Mouse (Mus musculus) adrenal gland, adult 2 months (tissue): Measurements from ENCODE around the gene Hoxa5. TPM values are rescaled to one million over a fixed set of nuclear protein-coding genes. Genes with fewer than 3 reads are reported as not detected.

Experiments used
- DNase-seq: peaks from one replicate; pipeline ENCODE4 v3.0.0; 2021
- long read RNA-seq: library from polyadenylated mRNA; stranded (forward); transcript quantifications from one replicate; pipeline ENCODE4 v2.0.0, GENCODE M21; 2021
- polyA plus RNA-seq: library from polyadenylated mRNA; depleted of rRNA; stranded (reverse); fragments of >200 nt; gene quantifications from 2 replicates; pipeline ENCODE4 v1.2.3, GENCODE M21; 2012; rRNA removed
- total RNA-seq, 2 experiments: library from RNA; stranded (reverse); gene quantifications; 2 replicates each; pipeline ENCODE4 v1.2.3; 2021

Gene Hoxa5
- total RNA-seq (10 to 100 TPM; 13.6 to 22.8 TPM), polyA plus RNA-seq (12.9 and 16.3 TPM in 2 replicates)
- long read RNA-seq, transcript Hoxa5-201 (2 exons, 1,877 nt), result major isoform, 15 of 16 reads
- long read RNA-seq, partial matches to known transcripts, result 0 of 16 reads
- long read RNA-seq, other reads (novel, unspliced or antisense), result 1 of 16 reads

DNA sequence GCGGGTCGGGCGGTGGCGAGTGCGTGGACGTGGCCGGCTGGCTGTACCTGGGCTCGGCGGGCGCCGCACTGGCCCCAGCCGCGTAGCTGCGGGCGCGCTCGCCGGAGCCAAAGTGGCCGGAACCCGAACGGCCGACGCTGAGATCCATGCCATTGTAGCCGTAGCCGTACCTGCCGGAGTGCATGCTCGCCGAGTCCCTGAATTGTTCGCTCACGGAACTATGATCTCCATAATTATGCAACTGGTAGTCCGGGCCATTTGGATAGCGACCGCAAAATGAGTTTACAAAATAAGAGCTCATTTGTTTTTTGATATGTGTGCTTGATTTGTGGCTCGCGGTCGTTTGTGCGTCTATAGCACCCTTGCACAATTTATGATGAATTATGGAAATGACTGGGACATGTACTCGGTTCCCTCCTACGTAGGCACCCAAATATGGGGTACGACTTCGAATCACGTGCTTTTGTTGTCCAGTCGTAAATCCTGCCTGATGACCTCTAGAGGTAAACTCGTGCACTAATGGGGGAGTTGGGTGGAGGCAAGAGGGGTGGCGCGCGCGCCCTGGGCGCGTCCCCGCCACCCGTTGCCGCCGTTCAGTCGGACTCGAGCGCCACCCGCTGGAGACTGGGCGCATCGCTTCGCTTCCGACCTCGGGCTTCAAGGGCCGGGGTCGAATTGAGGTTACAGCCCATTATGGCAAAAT lies at the start of gene Hoxa5:
Gene Hoxa5 (minus strand): TSS at position 538 of the 703 bp plus-strand sequence.
- DNase-seq, result peak; percentile 92

DNA sequence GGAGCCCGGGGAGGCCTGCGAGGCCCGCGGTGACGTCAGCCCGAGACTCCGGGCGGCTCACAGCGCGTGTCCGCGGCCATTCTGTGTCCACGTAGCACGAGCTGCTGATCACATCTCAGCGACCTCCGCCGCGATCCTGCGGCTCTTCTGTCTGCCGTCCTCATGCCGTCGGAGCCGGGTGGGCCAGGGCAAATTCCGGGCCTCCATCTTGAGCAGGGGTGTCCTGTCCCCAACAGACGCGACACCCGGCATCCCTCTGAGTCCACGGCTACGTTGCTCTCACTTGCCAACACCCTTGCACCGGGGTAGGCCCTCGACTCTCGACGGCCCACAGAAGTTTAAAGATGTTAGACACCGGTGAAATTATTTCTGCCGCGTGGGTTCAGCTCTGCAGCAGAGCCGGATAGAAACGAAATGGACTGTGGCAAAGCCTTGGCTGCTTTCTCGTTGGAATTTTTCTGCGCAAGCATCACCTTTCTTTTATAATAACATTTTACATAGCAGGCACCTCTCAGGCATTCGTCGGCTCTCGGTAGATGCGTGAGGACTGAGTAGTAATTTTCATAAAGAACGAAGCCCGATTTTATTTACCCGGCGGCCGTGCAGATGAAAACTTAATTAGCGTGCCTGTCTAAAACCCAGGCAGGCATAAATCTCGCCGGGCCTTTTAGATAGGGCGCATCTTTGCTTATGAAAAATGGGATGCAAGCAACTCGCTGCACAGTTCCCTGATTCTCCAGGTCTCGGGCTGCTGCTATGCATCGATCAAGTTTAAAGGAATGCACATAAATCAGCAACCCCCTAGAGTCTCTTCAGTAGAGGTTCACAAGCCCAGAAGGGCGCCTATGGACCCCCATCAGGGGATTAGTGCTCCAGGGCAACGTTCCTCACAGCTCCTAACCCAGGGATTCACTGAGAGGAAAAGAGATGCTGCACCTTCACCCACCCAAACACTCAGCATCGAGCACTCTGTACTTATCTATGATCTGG lies 49.4 kb upstream of the Hoxa5 start:
- DNase-seq, result no peak

DNA sequence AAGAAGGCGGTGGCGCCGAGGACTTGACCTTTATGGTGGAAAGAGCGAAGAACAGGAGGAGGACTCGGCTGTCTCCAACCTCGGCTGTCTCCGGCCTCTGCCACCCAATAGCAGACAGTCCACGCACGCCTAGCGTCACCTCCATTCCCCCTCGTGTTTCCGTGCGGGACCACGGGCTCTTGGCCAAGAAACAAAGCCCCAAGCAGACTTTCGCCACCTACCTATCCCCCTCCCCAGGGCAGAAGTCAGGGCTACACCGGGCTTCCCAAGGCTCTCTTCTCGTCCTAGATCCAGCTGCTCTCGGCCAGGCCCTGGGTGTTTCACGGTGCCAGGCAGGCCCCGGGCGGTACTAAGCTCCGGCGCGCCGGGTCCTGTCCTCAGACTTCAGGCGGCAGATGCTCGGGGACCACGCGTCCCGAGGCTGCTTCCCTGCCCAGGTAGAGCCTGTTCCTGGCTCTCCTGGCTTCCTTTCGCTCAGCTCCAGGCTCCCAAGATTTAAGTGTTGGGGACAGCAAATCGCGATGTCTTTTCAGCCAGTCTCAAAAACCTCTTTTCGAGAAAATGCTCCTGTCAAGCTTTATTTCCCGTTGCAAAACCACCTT lies 48.5 kb upstream of the Hoxa5 start:
- DNase-seq, result no peak

DNA sequence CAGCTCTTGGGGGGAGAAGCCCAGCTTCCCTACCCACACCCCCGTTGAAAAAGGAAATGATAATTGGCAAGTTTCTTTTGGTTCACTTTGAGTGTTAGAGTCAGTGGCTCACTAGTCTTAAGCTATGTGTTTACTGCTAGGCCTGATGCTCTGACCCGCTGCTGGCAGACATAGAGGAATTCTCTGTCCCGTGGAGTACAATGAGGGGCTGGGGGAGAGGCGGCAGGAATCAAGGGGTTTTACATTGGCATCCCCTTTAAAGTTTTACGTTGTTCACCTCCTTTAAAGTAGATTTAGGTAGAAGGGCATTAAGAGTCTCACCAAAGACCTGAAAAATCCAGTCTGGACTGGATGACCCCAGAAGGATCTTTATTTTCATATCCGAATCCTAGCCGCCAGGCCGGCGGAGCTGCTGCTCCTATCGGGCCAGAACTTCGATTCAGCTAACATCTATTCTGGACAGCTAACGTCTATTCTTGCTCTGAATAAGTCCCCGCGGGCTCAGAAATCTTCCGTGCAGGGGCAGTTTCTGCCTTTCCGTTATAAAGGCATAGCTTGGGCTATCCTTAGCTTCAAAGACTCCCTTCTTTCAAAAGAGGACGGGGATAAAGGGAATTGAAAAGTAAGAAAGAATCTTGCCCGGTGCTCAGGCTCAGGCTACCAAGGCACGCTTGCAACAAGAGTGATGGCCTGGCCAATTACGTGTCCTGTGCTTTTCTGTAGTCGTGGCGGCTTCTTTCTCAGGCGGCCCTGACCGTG lies 47.8 kb upstream of the Hoxa5 start:
- no peak for DNase-seq

DNA sequence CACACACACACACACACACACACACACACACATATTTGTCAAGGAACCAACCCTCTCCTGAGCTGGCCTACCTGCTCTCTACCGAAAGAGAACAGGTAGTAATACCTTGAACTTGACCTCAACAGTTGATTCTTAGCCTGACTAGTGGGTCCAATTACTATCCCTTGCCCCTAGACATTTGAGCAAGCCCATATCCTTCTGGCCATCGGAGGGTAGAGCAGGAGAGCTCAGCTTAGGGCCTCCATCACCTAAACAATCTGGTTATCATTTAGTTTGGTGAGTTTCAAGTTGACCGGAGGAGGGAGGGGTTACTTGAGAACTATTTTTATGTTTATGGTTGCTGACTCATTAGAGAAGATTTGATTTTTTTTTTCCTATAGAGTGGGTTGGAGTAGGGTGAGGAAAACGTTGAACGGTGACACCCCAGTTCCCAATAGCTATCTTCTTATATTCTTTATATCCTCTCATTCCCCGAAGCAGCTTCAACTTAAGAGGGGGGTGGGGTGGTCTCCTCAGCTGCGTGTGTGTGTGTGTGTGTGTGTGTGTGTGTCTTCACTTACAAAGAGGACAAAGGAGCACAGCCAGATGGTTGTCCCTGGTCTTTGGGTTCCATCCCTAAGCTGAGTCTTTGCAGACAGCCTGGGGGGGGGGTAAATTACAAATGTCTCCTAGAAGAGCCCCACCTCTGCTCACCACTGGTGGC lies 46.9 kb upstream of the Hoxa5 start:
- DNase-seq, result no peak

DNA sequence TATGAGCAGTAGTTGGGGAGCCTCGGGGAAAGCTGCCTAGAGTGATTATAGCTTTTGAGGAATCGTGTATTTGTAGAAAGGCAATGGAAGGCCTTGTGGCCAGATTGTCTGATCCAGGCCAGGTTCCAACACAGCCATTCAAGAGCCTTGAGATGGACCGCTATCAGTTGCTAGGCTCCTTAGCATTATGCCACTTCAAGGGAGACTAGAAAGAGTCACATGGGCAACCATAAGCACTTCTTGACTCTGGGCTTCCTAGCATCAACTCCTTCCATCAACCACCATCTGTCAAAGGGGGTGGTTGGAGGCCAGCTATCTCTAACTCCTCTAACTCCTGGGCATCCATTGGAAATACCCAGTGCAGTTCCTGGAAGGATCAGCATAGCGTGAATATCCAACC lies 45.4 kb upstream of the Hoxa5 start:
- DNase-seq, result no peak

DNA sequence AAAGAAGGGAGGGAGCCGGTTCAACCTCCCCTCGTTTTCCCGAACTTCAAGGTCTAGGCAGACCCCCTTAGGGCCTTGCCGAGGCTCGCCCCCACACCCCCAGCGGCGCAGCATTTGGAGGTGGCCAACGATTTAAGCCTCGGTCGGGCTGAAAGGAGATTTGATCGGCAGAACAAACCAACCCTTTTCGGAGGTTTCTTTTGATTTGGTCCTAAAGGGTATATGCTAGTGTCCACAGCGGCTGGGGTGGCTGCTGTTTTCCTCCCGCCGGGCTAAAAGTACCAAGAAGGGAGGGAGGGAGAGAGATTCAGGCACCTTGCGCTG lies 45.0 kb upstream of the Hoxa5 start:
- DNase-seq, result no peak

DNA sequence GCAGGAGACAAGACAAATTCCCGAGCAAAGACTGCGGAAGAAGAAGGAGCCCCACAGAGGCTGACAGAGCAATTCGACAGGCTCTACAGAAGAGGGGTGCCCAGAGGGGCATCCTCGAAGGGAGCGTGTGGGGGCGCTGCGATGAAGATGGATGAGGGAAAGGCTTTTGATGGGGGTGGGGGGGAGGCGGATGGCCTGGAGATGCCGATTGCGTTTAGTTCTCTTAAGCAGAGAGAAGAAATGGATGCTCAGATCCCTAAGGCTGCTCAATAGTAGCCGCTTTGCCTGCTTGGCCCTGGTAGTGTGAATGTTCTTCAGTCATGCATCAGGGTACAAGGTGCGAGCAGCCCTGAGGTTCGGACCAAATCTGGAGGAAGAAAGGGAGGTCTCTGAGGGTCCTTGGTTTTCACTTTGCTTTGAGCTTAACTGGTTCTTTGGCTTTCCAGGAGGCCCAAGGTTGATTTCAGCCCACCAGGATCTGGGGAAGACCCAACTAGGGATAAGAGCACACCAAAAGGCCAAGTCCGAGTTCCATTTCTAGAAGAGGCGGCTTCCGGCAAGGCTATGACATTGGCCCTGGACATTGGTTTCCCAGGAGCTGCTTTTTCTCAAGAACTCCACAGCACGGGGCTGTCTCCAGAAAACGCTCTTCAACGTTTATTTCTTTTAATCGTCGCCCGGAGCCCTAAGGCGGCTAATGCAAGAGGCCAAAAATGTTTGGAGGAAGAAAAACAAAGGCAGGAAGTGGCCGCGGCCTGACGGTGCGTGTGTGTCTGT lies 44.4 kb upstream of the Hoxa5 start:
- DNase-seq, result no peak

DNA sequence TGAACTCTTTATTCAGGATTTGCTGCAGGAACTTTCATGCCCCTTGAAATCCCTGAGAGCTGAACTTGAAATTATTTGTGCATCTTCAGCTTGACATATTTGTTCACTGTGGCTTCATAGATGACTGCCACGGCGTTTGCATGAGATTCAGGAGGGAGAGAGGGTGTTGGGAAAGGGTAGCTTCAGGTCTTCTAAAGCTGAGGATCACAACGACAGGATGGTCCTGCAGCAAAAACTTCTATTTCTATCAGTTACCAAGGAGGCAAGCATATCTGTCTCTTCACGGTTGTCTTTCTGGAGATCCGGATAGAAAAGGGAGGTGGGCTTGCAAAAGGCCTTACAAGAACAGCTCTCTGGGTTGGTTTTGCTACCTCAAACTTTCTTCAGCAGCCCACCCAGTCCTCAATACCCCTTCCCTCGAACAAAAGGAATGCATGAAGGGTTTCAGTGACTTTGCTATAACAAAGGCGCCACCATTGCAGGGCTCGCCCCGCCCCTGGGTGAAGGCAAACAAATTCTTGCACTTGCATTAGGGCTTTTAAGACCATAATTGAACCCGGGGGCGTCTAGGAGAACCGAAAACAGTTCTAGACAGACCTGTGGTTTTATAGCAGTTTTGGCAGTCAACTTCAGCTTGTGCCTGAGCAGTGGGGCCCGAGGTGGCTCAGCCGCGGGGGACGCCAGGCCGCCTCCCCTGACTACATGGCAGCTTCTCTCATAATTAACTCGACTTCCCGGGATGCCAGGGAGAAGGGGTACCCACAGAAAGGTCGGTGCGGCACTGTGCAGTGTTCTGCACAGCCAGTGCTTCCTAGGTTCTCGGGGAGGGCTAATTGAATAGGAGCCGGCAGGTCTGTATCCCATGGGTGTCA lies 43.6 kb upstream of the Hoxa5 start:
- DNase-seq, result no peak

DNA sequence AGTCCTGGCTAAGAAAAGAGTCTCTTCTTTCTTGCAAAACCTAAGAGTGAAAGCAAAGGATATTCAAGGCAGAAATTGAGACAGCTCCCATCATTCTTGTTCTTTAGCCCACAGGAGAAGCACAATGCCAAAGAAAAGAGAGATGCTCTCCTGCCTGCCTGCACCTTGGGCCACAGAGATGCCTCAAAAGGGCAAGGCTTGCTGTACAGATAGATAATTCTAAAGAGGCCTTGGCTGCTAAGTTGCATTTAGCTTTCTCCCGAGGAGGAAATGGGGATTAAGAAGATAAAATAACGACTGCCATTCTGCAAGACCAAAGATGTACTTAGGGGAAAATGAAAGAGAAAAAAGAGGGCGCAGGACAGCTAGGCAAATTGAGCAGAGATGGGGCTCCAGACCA lies 42.5 kb upstream of the Hoxa5 start:
- DNase-seq, result no peak

DNA sequence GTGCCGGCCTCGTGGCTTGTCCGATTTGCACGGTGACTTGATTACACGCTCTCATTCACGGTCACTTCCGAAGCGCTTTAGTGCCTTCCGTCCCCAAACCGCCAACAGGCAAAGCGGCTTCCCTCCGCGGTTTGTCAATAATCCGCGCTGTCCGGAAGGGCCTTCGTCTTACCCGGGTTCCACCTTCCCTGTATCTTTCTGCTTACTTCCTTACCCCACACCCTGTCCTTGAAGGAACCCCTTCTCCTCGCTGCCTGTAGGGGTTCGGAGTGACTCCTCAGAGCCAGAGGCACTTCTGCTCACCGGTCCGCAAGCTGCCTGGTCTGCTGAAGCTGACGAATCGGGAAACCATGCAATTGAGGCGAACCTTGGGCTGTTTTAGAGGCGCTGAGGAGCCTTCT lies 42.0 kb upstream of the Hoxa5 start:
- no peak for DNase-seq

DNA sequence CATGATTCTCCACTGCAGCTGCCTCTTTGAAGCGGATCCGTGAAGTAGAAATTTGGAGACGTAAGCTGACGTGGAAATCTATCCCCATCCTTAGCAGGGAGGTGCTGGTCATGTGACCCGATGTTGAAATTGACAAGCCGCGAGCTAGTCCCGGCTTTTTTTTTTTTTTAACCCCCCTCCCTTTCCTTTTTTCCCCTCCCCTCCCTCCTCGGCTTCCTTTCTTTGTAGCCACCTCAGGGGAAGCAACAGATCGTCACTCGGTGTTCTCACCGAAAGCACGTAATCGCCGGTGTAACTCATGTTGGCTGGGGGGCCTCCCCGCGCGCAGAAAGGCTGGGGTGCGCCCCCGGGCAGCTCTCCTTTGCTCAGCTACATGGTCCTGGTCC lies 41.4 kb upstream of the Hoxa5 start, which contains the start of gene Hoxa11:
Gene Hoxa11 (minus strand): TSS at position 54 of the 386 bp plus-strand sequence.
- DNase-seq, result no peak

DNA sequence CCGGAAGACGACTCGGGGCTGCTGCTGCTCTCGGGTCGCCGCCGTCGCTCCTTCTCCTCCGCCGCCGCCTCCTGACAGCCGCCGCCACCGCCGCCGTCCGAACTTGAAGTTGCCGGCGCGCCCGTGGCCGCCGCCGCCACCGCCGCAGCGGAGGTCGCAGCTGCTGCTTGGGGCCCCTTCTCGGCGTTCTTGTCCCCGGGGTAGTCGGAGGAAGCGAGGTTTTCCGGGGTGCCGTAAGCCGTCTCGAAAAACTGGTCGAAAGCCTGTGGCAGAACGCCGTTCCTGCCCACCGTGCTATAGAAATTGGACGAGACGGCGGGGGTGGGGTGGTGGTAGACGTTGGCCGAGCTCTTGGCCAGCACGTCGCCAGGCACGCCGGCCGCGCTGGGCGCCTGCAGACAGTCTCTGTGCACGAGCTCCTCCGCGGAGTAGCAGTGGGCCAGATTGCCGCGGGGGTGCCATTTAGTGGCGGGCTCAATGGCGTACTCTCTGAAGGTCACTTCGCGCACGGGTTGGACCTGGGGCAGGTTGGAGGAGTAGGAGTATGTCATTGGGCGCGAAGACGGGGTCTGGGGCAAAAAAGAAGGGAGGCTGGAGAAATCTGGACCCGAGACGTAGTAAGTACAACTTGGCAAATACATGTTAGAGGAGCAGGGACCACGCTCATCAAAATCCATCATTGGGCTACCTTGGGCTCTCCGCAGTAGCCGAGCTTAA lies 40.8 kb upstream of the Hoxa5 start:
- no peak for DNase-seq

DNA sequence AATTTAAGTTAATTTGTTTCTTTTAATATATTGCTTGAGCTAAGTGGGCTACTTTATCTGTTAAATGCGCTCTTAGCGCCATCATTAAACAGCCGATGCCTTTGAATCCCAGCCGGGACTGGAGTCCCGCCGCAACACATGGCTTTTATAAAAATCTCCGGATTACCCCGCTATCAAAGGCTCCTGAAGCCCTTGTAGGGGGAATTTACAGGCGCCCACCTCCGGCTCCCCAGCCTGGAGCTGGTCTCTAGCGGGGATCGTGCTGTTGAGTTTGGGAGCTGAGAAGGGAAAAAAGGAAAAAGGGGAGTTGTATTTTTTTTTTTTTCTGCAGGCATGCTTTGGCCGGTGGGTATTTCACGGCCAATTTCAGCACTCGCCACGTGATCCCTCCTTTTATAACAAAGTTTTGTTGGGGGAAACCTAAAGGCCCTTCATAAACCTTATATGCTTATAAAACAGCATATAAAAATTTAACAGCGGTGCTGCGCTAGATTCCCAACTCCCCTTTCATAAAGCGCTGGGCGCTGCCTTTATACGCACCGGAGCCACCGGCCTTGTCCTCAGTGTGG lies 40.2 kb upstream of the Hoxa5 start:
- DNase-seq, result no peak

DNA sequence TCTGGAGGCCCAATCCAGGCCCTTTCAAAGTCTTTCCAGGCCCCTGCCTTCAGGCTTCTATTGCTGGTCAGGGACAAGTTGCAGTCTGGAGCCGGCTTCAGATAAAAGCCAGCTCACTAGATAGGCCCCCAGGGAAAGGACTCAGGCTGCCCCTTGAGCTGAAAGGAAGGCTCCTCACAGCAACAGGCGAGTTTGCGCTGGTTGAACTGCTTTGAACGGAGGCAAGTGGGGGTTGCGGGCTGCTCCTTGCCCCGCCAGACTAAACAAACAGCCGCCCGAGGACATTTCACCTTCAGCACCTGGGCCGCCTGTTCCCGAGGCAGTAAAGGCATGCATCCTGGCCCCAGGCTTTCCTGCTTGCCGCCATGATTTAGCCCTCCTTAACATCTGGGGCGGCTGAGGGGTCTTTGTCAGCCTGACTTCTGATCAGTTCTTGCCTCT lies 39.3 kb upstream of the Hoxa5 start:
- no peak for DNase-seq

DNA sequence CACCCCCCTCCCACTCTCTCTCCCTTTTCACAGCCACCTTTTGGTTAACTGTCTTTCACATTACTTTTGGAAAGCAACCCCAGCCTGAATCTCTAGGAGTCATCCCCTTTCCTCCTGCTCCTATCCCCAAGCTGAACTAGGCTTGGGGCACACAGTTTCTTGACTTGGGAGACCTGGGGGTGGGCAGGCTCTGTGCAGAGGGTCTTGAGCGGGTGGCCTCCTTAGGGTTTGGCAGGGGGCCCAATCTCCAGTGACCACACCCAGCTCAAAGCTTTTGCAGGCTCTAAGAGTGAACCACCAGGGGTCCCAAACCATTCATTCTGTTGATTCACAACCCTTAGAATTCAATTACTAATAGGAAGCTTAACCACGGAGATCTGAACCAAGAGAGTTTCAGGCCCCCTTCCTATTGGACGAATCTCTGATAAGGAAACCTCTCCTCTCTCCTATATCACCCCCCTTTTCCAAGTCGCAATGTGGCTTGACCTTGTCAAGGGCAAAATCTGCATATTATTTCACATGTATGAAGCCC lies 38.5 kb upstream of the Hoxa5 start:
- no peak for DNase-seq

DNA sequence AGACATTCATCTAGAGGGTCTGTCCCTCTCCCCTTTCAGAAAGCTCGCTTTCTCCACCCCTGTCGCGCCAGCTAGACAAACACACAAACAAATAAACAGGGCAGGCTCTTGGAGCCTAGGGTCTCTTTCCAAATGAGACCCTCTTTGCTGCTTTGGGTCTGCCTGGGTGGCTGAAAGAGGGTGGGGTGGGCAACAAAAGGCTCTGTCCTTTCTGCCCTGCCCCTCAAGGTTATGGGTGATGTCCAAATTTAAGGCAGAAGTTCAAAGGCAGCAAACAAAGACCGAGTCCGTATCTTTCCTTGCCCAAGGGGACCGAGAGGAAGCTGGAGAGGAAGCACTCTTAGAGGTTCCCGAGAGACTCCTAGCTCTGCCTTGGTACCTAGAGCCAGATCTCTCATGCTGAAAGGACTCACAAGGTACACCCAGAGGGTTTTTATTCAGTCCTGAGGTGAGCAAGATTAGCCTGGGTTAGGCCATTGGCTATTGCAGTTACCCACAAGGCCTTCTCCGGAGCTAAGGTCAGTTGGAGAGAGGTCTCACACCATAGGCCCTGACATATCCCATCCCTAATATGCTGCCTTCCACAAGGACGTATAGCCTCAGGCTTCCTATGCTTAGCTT lies 36.7 kb upstream of the Hoxa5 start:
- no peak for DNase-seq
